Mouse (Mus musculus) MEL (cell line): ENCODE measurements at regions not wholly inside any gene's neighbourhood (a gene's known extent, or its start where the extent isn't known, plus 50 kb on each side); places are given as distances from the start of the nearest gene placed in this dataset.

Experiments
- CHD2 ChIP-seq: IDR thresholded peaks from 2 replicates; pipeline ENCODE4 v1.6.1; 2011; ENCODE audit warnings: low read length, improper control_type of control experiment
- EP300 ChIP-seq, 2 experiments: IDR thresholded peaks; 2 replicates each; pipeline ENCODE4 v1.6.1; 2011; ENCODE audit warnings: improper control_type of control experiment in 2 of 2, low read length in 2 of 2, low read depth in 1 of 2, mild to moderate bottlenecking in 1 of 2
- POLR2A ChIP-seq, 2 experiments: IDR thresholded peaks; 2 replicates each; pipeline ENCODE4 v1.6.1; 2011 to 2012; ENCODE audit warnings: low read length in 2 of 2, mild to moderate bottlenecking in 2 of 2, control low read depth in 1 of 2, improper control_type of control experiment in 1 of 2, low read depth in 1 of 2, moderate library complexity in 1 of 2; ENCODE audit not compliant: control insufficient read depth in 1 of 2, insufficient read depth in 1 of 2, poor library complexity in 1 of 2
- RAD21 ChIP-seq: IDR thresholded peaks from 2 replicates; pipeline ENCODE4 v1.6.1; 2011; ENCODE audit warnings: mild to moderate bottlenecking, low read depth, low read length, improper control_type of control experiment
- TAL1 ChIP-seq: IDR thresholded peaks from 2 replicates; pipeline ENCODE4 v1.6.1; 2012; ENCODE audit warnings: mild to moderate bottlenecking, inconsistent platforms, low read length, moderate library complexity, mixed read lengths
- USF1 ChIP-seq: IDR thresholded peaks from 2 replicates; pipeline ENCODE4 v1.6.1; 2014; ENCODE audit warnings: low read depth, mild to moderate bottlenecking, inconsistent platforms, low read length, improper control_type of control experiment, moderate library complexity

- TF ChIP-seq USF1 (no peak), EP300 (IDR thresholded peaks at IDR 0.05; ENCODE audit: low read depth in 1 of 2, low read length in 2 of 2) (no peak), TAL1 (no peak), CHD2 (no peak), RAD21 (no peak), POLR2A (IDR thresholded peaks at IDR 0.05; ENCODE audit: control insufficient read depth in 1 of 2, insufficient read depth in 1 of 2, low read depth in 1 of 2, low read length in 2 of 2, poor library complexity in 1 of 2) (no peak)
These were observed 285.8 kb upstream of the Ubash3b start for GRCm38 (mm10) chr9:41447211-41447875.
